Mouse (Mus musculus): ENCODE data around the gene Rnf19b. TPM values are rescaled to one million over a fixed set of nuclear protein-coding genes. Genes with fewer than 3 reads are reported as not detected.

Rnf19b gene
- total RNA-seq (2023) = 175 to 191 TPM (median 180 TPM) in 4 replicates

DNA sequence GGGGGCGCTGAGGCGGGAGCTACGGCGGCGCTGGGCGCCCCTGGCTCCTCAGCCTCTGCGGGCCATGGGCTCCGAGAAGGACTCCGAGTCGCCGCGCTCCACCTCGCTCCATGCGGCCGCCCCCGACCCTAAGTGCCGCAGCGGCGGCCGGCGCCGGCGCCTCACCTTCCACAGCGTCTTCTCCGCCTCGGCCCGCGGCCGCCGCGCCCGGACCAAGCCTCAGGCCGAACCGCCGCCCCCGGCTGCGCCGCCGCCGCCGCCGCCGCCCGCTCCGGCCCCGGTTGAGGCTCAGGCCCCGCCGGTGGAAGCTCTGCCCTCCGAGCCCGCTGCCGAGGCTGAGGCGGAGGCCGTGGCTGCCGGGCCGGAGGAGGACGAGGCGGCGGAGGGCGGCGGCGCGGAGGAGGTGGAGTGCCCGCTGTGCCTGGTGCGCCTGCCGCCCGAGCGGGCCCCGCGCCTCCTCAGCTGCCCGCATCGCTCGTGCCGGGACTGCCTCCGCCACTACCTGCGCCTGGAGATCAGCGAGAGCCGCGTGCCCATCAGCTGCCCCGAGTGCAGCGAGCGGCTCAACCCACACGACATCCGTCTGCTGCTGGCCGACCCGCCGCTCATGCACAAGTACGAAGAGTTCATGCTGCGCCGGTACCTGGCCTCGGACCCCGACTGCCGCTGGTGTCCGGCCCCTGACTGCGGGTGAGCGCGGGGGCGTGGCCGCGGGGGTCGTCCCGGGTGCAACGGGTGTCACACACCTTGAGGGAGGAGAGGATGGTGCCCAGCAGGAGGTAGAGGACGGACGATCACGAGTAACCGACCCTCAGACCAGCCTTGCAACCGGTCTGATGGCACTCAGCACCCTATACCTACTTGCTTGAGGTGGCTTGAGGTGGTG, at the start of gene Rnf19b:
TSS of gene Rnf19b (plus strand) at position 65 of the 886 bp plus-strand sequence.

DNA sequence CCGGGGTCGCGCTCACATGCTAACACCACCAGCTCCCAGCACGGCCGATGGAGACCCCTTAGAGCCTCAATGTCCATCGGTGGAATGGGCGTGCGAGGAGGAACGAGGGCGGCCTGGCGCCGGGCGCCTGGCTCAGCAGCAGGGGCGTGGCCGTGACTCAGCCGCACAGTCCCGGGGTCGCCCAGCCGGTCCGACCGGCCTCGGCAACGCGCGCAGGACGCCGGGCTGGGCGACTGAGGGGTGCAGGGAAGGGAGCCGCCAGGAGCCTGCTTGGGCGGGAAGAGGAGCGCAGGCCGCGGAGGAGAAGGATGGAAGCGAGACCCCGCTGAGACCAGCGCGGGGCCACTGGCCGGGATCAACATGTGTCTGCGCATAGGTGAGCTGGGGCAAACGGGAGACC, 47.3 kb downstream of the Rnf19b start, which contains the start of gene Tmem54:
TSS of gene Tmem54 (plus strand) at position 193 of the 400 bp plus-strand sequence.

DNA sequence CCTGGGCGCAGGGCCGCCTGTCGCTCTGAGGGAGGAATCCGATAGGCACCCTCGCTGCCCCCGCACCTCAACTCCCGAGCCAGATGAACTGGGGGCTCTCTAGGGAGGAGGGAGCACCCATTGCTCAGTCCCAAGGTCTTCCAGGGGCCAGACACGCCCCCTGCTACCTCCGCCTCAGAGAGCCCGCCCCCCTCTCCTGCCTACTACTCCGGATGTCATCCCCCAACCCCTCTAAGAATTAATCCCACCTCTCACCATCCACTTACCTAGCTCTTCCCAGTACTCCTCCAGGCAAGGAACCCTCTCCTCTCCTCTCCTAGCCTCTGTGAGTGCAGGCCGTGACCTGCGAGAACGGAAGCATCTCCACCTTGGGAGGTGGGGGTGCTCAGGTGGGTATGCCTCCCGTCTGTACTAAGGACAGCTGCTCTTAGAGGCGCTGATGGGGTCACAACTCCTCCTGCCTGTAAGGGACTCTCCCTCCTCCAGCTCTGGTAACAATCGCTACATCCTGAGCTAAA, 63.6 kb downstream of the Rnf19b start, which contains the start of gene Hpca:
TSS of gene Hpca (minus strand) at position 468 of the 518 bp plus-strand sequence.

Other genes starting within 250 kb of the Rnf19b start
- gene Trim62, start 174.7 kb upstream of the Rnf19b start, total RNA-seq (2023) = 2.3 to 3.5 TPM (median 2.6 TPM) in 4 replicates
- 0.91 to 1.5 TPM in 2 of 4 replicates, not detected in the others for gene Azin2, start 95.8 kb upstream of the Rnf19b start, total RNA-seq (2023)
- gene Ak2, start 66.3 kb upstream of the Rnf19b start, total RNA-seq (2023) = 66.2 to 72.5 TPM (median 69.5 TPM) in 4 replicates
- gene Tmem54, start 47.3 kb downstream of the Rnf19b start, total RNA-seq (2023) = not detected in 4 replicates
- not detected in 4 replicates for gene Hpca, start 63.8 kb downstream of the Rnf19b start, total RNA-seq (2023)
- gene Fndc5, start 78.7 kb downstream of the Rnf19b start, total RNA-seq (2023) = 0.43 TPM in 1 of 4 replicates, not detected in the others
- 40.3 to 46.4 TPM (median 44.2 TPM) in 4 replicates for gene S100pbp, start 131.5 kb downstream of the Rnf19b start, total RNA-seq (2023)
- 39.2 to 53.9 TPM (median 51.7 TPM) in 4 replicates for gene Yars, start 131.5 kb downstream of the Rnf19b start, total RNA-seq (2023)
- gene C77080, start 203.1 kb downstream of the Rnf19b start, total RNA-seq (2023) = 0.12 to 0.26 TPM (median 0.12 TPM) in 3 of 4 replicates, not detected in the other
- gene Sync, start 229.3 kb downstream of the Rnf19b start, total RNA-seq (2023) = not detected in 4 replicates